Mouse (Mus musculus) neural tube, embryonic 13.5 days (tissue): ENCODE measurements around the gene Trib2. TPM values are rescaled to one million over a fixed set of nuclear protein-coding genes. Genes with fewer than 3 reads are reported as not detected.

Experiments
- ATAC-seq: fragments of 200-750 bp; cut with Nextera tagmentation; 2 replicates; pipeline ENCODE4 v1.8.0; 2017; ENCODE audit warnings: low read depth, mild to moderate bottlenecking, moderate TSS enrichment, moderate library complexity
- H3K27ac ChIP-seq: fragments of 300-500 bp; sonication (generic); replicated peaks from 2 replicates; pipeline ENCODE4 v1.5.1; 2015; ENCODE audit warnings: moderate library complexity, mild to moderate bottlenecking, inconsistent platforms
- H3K27me3 ChIP-seq: fragments of 300-500 bp; sonication (generic); 2 replicates; pipeline ENCODE4 v1.6.1; 2015; ENCODE audit warnings: mild to moderate bottlenecking, inconsistent platforms
- H3K36me3 ChIP-seq: fragments of 300-500 bp; sonication (generic); 2 replicates; pipeline ENCODE4 v1.6.1; 2015; ENCODE audit warnings: mild to moderate bottlenecking, inconsistent platforms
- H3K4me1 ChIP-seq: fragments of 300-500 bp; sonication (generic); replicated peaks from 2 replicates; pipeline ENCODE4 v1.6.1; 2015; ENCODE audit warnings: inconsistent platforms
- H3K4me2 ChIP-seq: fragments of 300-500 bp; sonication (generic); 2 replicates; pipeline ENCODE4 v1.6.1; 2015; ENCODE audit warnings: inconsistent platforms, mild to moderate bottlenecking, moderate library complexity
- H3K4me3 ChIP-seq: fragments of 300-500 bp; sonication (generic); 2 replicates; pipeline ENCODE4 v1.5.1; 2015; ENCODE audit warnings: mild to moderate bottlenecking, inconsistent platforms
- H3K9ac ChIP-seq: fragments of 300-500 bp; sonication (generic); 2 replicates; pipeline ENCODE4 v1.6.1; 2015; ENCODE audit warnings: moderate library complexity, mild to moderate bottlenecking, inconsistent platforms
- H3K9me3 ChIP-seq: fragments of 300-500 bp; sonication (generic); 2 replicates; pipeline ENCODE4 v1.6.1; 2016; ENCODE audit warnings: inconsistent platforms
- WGBS: fragments of 180-500 bp; shearing (Covaris S2); methylation state at CpG from one replicate; pipeline ENCODE4 v1.1.7; 2015; 5-methylcytosine and 5-hydroxymethylcytosine counted together
- microRNA-seq: library from miRNA; unstranded; fragments of <30 nt; microRNA quantifications from one replicate; pipeline ENCODE4, GENCODE M21; 2016
- polyA plus RNA-seq: library from polyadenylated mRNA; unstranded; fragments of >200 nt; fragmentation: Nextera tagmentation; extraction: Ambion mirVana; gene quantifications from 2 replicates; pipeline ENCODE4 v1.2.1, GENCODE M21; 2015

Gene Trib2
- polyA plus RNA-seq, 1 experiment from 2014 or later = 118 TPM

DNA sequence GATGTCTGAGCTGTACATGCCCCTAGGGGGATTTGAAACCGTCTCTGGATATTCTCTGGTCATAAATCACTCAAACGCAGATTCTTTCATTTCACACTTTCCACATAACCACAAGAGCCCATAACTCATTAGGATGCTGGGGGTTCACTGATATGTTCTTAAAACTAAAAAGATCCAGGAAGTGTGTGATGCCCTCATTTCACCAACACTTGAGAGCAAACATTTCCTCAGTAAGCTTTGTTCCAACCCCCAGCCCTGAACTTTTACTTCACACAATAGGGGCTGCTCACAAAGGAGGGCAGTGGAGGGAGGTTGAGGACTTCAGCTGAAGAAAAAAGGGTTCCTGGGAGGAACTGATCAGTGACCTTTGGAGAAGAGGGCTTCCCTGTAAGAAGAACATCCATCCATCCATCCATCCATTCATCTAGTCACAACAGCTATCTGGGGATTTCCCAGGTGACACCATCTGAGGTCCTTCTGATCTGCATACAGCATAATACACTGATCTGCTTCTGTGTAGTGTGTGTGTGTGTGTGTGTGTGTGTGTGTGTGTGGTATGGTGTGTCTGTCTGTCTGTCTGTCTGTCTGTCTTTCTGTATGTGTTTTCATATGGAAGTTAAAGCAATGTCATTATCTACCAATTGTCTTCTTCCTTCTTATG is 61.6 kb downstream of the Trib2 start:
- no peak overlapping the region for H3K9ac ChIP-seq
- H3K4me3 ChIP-seq = no peak overlapping the region
- no peaks in the 10 kb centered on the region for H3K4me1 ChIP-seq
- no peak for ATAC-seq
- 46% methylated on average over 2 of the region's 2 CpGs for WGBS
- no peaks in the 10 kb centered on the region for H3K27me3 ChIP-seq
- H3K36me3 ChIP-seq = no peaks in the 10 kb centered on the region
- H3K4me2 ChIP-seq = no peak overlapping the region
- H3K27ac ChIP-seq = no peak overlapping the region
- H3K9me3 ChIP-seq = no peaks in the 10 kb centered on the region

DNA sequence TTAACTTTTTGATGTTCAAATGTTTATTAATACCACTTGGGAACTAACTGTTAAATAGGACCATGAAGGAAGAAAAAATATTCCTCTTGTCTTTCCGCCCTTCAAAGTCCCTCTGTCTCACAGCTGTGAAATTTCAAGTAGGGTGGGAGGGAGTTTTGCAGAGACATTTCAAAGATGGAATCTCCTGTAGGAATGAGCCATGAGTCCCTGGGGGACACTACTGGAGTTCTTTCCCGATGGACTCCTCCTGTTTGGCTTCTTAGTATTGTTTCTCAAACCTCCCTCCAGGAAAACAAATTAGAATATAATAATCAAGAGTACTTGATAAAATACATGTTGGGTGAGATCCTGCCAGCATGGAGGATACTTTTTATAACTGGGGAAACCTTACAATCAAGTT is 62.1 kb downstream of the Trib2 start:
- H3K27me3 ChIP-seq = no peaks in the 10 kb centered on the region
- no peaks in the 10 kb centered on the region for H3K36me3 ChIP-seq
- H3K4me1 ChIP-seq = no peaks in the 10 kb centered on the region
- no peaks in the 10 kb centered on the region for H3K9me3 ChIP-seq
- ATAC-seq = no peak
- 69% methylated on average over 2 of the region's 2 CpGs for WGBS
- H3K27ac ChIP-seq = no peak overlapping the region
- no peak overlapping the region for H3K4me3 ChIP-seq
- no peak overlapping the region for H3K4me2 ChIP-seq
- H3K9ac ChIP-seq = no peak overlapping the region

DNA sequence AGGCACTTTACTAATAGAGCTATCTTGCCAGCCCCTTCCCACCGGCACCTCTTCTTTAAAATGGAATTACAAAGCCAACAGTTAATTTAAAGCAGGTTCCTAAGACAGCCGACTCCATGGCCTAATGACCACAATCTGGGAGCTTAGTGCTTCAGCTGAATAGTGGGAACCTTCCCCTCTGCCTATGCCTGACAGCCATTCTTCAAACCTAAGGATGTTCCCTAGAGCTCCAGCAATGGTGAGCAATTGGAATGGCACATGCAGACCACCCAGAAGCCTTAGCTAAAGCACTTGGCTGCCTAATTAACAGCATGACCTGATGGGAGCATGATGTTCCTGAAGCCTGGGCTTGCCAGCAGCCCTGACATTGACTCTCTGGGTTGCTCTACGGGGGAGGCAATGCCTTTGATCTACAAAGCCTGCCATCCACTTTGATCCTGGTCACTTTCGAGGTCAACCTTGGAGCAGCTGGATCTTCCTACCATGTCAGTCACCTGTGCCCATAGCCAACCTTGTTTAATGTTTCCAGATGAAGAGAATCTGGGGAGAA is 67.0 kb downstream of the Trib2 start:
- WGBS = 13% methylated on average over 4 of the region's 4 CpGs
- no peak overlapping the region for H3K4me3 ChIP-seq
- no peak overlapping the region for H3K4me2 ChIP-seq
- ATAC-seq = no peak
- no peaks in the 10 kb centered on the region for H3K27me3 ChIP-seq
- no peaks in the 10 kb centered on the region for H3K36me3 ChIP-seq
- H3K9me3 ChIP-seq = no peaks in the 10 kb centered on the region
- no peaks in the 10 kb centered on the region for H3K4me1 ChIP-seq
- H3K27ac ChIP-seq = no peak overlapping the region
- H3K9ac ChIP-seq = no peak overlapping the region

DNA sequence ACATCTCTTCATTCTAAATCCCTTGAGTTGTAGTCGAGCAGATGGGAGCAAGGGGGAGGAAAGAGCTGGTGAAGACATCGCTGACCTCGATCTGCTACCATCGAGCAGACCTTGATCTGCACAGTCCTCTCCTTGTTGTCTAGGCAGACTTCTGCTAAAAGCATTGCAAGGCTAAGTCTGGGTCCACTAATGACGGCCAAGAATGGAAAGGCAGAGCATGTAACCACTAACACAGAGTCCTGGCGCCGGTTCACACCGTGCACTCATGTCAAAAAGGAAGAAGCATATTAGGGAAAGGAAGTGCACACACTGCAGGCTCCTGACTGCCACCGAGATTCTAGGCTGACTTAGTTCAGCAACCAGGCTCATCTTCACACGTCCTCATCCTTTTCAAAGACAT is 71.0 kb downstream of the Trib2 start:
- ATAC-seq = no peak
- Histone ChIP-seq H3K36me3 (no peaks in the 10 kb centered on the region), H3K27me3 (no peaks in the 10 kb centered on the region), H3K9ac (no peak overlapping the region), H3K4me3 (no peak overlapping the region), H3K27ac (no peak overlapping the region), H3K9me3 (no peaks in the 10 kb centered on the region), H3K4me1 (no peaks in the 10 kb centered on the region), H3K4me2 (no peak overlapping the region)
- WGBS = 78% methylated on average over 10 of the region's 10 CpGs

Small RNAs within 50 kb of the gene (microRNA-seq; reads per million reads assigned to microRNA genes)
- gene Mir6387 = not detected
